Mouse (Mus musculus) kidney, postnatal 10 days (tissue): Measurements from ENCODE around the gene Tha1.

ENCODE experiments used
- DNase-seq: peaks from one replicate; pipeline ENCODE4 v3.0.0; 2021; ENCODE audit warnings: mixed read lengths

Tha1 gene

DNA sequence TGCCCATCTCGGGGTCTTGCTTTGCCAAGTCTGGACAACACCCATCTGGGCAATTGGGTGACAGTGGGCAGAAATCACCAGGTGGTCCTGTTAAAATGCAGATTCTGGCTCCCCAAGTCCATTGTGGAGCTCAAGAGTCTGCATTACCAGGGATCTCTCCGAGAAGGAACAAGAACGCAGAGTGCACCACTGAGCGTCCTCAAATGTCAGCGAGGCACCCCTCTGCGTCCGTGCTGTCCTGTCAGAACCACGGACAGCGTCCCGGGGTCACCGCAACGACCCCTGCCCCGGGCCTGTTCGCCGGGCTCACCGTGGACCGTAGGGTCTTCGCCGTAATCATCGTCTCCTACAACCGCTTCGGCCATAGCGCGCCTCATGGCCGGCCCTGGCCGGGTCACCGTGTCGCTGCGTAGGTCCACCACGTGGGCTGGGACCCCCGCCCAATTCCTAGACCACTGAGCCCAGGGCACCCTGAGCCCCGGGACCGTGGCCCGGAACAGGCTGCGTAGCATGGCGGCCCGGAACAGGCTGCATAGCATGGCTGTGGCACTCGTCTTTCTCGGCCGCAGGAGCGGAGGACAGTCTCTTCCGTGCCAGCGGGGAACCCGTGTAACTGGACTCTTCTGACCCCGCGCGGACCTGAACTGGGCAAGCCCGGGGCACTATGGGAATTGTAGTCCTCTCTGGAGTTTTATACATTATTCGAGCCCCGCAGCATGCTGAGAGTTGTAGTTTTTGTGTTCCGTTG is at the start of gene Tha1:
Gene Tha1 (minus strand): TSS at position 621 of the 748 bp plus-strand sequence.
- DNase-seq = peak; percentile 90

DNA sequence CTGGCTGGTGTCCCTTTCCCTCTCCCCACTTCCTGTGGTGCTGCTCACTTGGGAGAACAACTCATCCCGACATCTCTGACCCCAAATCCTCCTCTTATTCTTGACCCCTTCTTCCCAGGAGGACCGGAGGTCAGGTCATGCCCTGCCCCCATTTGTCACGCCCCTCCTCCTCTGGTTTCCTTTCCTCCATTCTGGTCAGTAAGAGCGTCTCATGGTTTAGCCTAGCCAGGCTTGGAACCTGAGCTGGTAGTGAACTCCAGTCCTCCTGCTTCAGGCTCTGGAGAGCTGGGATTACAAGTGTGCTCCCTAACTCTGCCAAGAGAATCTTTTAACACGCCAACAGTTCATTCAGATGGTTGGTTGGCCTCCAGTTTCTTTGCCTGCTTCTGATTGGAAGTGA is 45.9 kb upstream of the Tha1 start:
- DNase-seq = peak; percentile 60

DNA sequence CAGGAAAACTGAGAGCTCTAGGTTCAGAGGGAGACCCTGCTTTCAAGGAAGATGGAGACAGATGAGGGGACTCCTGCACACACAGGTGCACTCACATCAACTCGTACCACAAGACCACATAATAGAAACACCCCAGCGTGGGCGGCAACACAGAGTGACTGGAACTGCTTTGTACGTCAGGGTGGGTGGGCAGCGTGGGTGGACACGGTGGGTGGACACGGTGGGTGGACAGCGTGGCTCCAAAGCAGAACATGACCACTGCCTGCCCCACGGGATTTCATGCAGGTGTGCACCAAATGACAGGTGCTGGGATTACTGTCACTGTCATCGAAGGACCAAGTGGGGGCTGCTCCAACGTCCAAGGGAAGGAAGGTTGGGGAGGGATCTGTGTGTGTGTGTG is 45.3 kb upstream of the Tha1 start:
- DNase-seq = no peak

DNA sequence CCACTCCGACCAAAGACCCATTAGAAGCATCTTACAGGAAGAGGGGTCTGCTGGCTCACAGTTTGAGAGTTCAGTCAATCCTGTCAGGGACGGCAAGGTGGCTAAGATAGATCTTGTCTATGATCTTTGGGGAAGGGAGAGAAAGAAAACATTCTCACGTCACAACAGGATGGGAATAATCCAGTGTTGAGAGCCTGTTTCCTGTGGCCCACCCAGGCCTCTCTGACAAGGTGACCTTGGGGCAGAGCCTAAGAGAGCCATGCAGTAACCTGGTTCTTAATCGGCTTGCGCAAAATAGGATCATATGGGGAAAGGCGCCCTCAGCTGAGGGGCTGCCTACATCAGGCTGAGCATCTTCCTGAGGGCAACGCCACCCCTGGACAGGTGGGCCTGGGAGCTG is 42.6 kb upstream of the Tha1 start:
- DNase-seq = no peak

DNA sequence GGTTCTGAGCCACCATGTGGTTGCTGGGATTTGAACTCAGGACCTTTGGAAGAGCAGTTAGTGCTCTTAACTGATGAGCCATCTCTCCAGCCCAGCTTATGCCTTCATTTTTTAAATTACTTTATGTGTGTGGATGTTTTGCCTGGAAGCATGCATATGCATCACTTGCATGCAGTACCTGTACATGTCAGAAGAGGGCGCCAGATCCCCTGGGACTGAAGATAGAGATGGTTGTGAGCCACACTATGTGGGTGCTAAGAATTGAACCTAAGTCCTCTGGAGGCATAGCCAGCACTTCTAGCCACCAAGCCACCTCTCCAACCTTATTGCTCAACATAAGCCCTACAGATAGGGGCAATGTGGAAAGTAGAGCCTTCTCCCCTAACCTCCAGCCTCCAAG is 42.1 kb upstream of the Tha1 start:
- DNase-seq = no peak

DNA sequence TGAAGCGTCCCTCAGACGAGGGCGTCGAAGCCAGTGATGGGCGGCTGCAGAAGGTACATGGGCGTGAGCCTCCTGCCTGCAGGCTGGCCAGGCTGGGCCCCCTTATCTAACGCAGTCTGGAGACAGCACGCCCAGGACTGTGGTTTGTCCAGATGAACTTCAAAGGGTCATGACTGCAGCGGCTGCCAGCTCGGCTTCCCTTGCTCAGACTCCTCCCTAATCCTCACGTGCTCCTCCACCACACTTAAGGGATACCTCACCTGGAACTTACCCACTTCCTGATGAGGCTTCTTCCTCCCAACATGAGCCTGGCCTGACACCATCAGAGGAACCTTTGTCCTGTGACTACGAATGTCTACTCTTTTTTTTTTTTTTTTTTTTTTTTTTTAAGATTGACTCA is 41.2 kb upstream of the Tha1 start:
- DNase-seq = no peak

DNA sequence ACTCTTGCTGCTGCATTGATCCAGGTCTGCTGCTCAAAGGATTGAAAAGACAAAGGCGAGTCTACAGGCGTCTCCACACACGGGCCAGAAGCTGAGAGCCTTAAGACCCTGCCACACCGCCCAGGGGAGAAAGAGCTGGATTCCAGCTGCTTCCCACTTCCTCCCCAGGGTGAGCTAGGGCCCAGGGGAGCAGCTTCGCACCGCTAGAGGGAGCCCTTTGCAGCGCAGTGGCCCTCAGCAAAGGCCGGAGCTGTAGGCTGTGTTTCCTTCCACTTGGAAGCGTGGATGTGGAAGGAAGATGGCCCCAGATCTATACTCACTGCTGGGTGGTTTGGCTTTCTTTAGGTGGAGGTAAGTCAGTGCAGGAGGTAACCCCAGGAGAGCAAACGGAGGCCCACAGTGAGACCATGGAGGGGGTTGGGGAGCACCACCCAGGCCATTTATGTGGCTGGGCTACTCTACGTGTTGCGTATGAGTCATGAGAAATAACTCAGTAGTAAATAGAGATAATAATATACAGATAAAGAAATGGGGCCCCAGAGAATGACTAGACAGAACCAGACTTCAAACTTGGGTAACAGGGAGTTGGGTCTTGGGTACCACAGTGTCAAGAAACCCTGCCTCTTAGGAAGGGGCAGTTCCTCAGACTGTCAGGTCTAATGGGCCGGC is 39.5 kb upstream of the Tha1 start:
- DNase-seq = peak; percentile 94

DNA sequence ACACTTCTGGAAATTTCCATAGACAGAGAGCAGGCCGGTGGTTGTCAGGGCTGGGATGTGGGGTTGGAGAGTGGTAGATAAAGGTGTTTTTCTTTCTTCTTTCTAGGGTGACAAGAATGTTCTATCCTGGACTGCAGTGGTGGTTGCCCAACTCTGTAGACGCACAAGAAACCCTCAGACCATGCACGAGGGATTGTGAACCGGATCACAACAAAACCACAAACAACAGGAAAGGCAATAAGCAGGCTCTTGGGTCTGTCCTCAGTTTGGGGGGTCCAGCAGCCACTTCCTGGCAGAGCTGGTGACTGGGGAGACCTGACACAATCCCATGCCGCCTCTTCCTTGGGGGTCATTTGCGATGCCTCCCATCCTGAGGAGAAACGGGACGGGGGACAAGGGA is 36.1 kb upstream of the Tha1 start:
- DNase-seq = no peak

DNA sequence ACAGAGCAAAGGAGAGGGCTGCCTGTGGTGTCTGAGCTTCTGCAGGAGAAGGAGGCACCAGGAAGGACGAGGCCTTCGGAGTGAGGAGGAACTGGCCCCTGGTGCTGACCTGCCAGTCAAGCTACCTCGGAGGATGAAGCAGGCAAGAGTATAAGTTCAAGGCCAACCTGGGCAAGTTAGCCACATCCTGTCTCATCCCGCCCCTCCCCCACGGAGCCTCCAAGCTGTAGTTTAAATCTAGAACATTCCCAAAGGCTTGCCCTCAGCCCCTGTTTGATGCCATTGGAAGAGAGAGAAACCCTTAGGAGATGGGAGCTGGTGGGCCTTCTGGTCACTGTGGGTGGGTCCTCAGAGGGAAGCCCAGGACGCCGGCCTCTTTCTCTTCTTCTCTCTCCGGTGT is 31.2 kb upstream of the Tha1 start:
- no peak for DNase-seq

DNA sequence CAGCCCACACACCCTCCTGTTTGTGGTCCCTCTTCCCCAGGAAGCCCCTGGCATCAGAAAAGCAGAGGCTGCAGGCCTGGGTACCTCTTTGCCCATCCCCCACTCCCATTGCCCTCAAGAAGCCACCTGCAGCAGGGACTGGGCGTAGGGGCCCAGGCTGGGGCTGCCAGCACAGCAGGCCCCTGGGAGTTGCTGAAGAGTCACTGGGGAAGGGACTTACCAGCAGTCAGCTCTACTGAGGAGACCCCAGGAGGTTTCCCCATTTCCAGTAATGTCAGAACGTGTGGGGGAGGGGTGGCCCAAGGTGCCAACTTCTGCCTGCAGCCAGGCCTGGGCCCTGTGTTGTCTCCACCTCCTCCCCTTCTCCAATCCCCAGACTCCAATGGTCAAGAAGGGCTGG is 29.0 kb upstream of the Tha1 start:
- no peak for DNase-seq

DNA sequence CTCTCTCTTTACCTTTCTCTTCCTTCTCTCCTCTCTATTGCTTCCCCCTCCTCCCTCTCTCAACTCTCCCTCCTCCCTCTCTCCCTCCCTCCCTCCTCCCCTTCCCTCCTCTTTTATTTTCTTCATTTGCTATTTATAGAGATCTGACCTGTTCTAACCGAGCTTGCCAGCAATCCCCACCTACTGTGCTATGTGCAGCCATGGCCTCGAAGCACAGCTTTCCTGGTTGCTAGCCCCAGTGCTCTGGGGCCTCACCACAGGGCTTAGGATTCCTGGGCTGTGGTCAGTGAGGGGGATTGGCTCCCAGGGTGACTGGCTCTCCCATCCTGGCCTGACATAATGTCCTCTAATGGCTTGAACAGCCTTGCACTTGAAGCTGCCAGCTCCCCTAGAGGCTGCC is 23.3 kb upstream of the Tha1 start:
- no peak for DNase-seq

DNA sequence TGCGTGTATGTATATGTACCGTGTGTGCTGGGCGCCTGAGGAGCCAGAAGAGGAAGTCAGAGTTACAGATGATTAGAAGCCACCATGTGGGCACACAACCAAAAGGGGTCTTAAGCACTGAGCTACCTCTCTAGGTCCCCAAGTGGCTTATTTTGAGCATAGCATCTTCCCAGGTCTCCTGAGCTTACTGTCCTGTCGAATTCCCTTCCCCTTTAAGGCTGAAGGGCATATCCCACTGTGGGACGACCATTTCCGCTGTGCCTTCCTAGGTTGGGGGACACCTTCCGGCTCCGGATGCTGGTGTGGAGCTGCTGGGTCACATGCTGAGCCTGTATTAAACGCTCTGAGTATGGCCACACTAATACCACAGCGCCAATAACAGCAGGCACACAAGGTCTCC is 21.4 kb upstream of the Tha1 start:
- no peak for DNase-seq

DNA sequence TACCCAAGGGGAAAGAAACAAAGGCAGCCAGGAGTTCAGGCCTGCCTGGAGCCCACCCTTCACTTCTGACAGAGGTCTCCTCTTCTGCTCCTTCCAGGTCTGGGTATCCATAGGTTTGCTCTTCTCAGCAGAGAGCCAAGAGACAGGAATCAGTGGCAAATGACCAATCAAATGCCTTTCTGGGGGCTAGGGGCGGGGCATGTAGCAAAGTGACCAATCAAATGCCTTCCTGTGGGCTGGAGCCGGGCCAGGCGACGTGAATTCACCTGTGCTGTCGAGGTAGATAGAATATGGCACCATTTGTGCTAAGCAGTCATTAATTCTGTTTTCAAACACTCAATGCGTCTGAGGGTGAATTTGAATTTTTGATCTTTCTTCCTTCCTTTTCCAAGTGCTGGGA is 18.9 kb upstream of the Tha1 start:
- no peak for DNase-seq

DNA sequence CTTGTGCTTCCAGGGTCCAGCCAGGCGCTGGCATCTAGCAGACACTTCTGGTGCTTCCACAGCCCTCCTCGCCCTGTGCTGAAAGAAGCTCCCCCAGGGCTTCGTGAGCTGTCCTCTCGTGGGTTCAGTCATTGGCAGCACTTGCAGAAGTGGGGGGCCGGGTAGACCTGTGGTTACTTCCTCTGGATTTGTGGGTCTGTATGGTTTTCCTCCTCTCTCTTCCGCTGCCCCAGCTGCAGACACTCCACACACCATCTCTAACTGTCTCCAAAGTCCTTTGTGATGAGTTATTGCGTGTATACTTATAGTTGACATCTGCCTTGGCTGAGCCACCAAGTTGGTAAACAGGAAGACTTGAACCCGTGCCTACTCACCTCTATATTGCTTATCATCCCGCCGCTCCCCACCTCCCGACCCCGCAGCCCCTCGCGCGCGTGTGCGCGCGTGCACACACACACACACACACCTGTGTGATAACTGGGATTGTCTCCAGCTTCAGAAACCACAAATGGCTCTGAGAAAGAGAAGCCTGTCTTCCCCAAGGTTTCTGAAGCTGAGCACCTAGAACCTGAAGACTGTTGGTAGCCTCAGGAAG is 18.4 kb upstream of the Tha1 start:
- no peak for DNase-seq

DNA sequence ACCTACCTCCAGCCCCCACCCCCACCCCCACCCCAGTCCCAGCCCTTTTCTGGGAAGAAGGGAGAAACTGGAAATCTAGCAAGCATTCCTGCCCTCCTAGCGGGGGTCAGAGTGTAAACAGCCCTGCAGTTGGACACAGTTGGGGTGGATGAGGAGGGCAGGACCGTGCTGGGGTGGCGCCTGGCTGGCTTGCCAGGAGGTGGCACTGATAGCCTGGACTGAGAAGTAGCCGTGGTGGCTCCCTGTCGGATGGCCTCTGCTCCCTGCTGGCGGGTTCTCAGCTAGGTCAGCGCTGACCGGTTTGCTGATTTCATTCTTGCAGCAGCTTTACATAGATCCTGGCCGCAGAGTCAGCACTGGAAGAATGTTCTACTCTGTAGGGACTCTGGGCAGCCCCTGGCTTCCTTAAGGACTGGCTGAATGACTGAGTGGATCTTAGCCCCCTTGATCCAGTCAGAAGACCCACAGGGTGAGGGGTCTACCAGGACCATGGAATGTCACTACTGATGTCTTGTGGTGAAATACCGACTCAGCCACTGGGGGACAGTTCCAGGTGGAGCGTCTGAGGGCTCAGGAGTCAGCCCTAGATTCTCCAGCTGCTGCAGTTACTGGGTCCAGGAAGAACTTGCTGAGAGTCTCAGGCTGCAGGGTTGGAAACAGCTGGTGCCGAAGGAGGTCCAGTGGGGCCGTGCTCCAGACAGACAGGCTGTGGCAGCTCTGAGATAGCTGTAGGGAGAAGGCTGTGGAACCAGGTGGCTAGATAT is 17.4 kb upstream of the Tha1 start:
- peak; percentile 71 for DNase-seq

DNA sequence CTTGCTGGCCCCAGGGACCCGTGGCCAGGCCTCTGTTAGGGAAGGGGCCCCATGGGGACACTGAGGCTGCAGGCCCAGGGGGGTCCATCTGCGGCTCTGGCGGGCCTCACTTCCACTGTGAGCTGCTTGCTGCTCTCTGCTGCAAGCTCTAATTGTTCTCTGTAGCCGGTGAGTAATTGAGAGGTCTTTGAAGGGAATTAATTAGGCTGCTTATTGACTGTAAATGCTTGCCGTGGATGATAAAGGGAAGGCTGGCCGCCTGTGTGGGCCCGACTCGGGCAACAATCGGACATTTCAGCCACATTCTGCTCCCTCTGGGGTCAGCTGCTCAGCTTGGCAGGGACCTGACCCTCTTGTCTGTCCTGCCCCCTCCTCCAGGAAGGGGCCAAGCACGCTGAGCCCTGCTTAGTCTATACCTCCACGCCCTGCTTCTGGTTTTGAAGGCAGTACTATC is 16.6 kb upstream of the Tha1 start:
- DNase-seq = no peak

DNA sequence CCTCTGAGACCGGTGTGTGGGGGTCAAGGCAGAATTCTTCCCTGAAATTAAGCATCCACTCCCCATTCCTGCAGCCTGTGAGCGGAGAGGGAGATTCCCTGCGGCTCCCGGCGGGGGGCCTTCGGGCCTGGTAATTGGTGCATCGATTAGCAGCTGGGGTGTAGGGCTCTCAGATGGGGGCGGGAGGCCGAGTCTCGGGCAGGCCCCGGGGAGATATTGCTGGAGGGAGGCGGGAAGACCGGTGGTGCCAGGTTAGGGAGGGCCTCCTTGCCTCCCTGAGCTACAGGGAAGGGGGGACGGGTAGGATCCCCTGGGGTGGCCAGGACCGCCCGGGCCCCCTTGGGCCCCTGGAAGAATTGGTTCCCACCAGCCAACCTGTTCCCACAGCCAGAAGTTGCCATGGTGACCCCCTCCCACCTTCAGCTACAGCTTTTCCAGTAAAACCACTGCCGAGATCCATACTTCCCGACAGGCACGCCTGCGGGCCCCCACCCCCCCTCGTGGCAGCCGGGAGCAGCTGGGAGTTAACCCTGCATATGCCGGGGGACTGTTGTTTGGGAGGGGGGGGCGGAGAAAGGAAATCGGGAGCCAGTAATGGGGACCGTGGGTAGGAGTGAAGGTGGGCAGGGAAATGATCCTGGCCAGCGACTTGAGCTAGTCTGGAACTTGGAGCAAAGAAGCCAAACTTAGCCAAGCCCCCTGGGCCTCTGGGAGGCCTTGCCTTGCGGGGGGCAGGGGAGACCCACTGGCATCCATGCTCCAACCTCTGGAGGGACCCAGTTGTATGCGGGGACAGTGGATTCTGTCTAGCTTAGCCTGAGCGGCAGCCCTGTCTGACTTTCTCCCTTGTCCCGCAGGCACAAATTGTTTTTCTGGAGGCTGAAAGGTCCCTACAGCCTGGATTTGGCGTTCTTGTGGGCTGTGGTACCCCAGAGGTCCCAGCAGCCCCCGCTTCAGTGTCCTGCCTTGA is 15.9 kb upstream of the Tha1 start:
- peak; percentile 70 for DNase-seq

DNA sequence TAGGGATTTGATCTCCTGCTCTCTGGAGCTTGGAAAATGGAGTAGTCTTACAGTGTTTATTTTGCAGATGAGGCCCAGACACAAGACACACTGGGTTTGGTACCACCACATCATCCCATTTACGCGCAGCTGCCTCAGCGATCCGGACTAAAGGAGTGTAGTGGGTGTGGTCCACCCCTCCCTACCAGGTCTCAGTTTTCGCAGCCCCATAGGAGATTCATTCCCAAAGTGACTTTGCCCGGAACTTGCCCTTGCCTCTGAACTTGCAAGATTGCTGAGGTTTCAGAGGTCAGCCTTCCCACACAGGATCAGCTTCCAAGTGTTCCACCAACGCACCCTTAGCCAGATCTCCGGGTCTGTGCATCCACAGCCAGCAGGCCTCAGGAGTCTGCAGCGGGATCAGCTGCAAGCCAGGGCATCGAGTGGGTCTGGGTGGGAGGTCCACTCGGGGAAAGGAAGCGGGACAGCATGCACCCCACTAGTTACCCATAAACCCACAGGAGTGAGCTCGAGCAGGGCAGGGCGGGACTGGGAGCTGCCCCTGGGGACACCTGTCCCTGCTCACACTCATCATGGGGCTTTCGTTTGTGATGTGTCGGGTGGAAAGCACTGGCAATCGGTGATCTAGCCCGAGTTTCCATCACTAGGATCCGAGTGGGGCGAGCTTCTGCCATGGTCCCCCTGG is 15.0 kb upstream of the Tha1 start:
- no peak for DNase-seq

DNA sequence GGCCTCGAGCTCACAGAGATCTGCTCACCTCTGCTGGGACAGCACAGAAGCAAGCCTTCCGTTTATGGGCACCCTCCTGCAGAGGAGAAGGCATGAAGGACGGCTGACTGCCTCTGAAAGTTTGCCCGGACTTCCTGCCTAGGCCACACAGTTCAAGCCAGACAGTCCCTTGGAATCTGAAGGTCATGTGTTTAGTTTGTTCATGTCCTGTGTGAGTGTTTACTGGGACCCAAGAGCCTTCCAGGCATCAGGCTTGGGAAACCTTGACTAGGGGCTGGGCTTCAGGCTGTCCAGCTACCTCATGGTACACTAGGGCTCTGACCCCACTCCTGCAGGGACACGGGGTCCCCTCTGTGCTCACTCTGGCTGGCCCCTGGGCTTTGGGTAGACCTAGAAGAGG is 12.7 kb upstream of the Tha1 start:
- no peak for DNase-seq

DNA sequence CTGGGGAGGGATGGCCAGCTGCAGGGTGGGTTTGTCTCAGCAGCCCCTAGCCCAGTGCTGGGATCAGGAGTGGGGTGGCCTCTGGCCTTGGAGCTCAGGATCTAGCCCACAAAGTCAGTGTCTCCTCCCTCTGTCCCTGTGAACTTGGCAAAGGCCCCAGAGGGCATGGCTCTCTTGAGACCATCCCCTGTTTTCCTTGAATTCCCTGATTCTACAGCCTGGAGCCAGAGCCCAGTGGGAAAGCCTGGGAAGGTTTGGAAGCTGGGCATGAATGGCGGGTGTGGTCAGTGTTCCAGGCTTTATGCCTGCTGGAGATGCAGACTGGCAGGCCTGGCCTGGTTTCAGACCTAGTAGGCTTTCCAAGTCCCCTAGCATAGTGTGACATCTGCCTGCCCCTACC is 8.9 kb upstream of the Tha1 start:
- peak; percentile 46 for DNase-seq

DNA sequence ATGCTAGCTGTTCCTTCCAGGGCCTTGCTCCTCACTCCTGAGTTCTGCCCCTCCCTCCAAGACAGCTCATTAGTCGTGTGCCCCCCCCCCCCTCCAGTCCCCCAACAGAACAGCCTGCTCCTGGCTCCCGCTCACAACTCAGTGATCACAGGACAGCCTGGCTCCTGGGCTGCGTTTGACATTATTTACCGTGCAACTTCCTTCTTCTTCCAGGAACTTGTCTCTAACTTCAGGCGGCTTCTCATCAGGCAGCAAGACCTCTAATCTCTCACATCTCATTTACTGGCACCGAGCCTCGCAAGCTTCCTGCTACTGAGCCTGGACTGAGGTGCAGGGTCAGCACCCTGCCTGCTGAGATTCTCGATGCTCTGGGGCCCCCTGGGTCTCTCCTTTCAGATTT is 8.5 kb upstream of the Tha1 start:
- DNase-seq = peak; percentile 79

DNA sequence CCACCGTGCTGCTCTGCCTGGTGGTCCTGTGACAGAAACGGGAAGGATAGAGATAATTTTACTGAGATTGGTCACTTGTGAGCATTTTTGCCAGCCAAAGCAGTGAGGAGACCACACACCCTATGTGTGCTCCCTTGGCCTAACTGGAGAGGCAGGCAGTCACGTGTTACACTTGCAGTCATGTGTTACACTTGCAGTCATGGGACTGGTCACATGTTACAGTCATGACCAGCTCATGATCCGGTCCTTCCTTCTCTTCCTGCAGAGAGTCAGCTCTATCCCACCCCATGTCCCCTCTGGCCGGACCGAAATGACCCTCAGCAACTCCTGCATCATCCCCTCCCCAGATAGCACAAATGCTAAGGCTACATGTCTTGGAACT is 7.7 kb upstream of the Tha1 start:
- no peak for DNase-seq
